Mouse (Mus musculus) liver, embryonic 14.5 days (tissue): ENCODE measurements around the gene Atp13a4.

Experiments
- CTCF ChIP-seq: IDR thresholded peaks from 2 replicates; pipeline ENCODE4 v1.5.1; 2016; ENCODE audit warnings: antibody characterized with exemption, low read depth, control low read depth
- EP300 ChIP-seq: IDR thresholded peaks from 2 replicates; pipeline ENCODE4 v1.6.1; 2016; ENCODE audit warnings: antibody characterized with exemption, low read depth

DNA sequence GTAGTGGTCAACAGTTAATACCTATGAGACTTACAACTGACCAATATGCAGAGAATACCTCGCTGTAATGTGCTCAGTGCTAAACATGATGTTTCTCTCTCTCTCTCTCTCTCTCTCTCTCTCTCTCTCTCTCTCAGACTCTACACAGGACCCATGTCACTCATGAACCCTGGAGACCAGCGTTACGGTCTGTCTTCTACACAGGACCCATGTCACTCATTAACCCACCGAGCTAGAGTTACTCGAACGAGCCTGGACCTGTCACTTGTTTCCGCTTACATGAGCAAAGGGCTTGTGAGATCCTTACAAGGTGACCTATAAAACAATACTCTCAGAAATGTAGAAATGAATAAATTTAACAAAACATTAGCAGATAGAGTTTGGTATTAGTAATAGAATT, 33.9 kb downstream of the Atp13a4 start:
- no peak for TF ChIP-seq CTCF
- no peak for TF ChIP-seq EP300
